Mouse (Mus musculus): ENCODE measurements around the gene Ilf3.

GRCm38 (mm10) chr9:21419646-21420045 is 52.0 kb downstream of the Ilf3 start:
- TF ChIP-seq CTCF (IDR thresholded peaks at IDR 0.05; ENCODE audit: low read depth) (no peak), EP300 (IDR thresholded peaks at IDR 0.05; ENCODE audit: low read depth) (no peak)

Measured in liver, embryonic 14.5 days (tissue).